Mouse (Mus musculus) forebrain, embryonic 16.5 days (tissue): ENCODE data around the gene Adsl. TPM values are rescaled to one million over a fixed set of nuclear protein-coding genes. Genes with fewer than 3 reads are reported as not detected.

Experiments used
- ATAC-seq: fragments of 200-750 bp; cut with Nextera tagmentation; 2 replicates; pipeline ENCODE4 v1.8.0; 2017; ENCODE audit warnings: mild to moderate bottlenecking, moderate library complexity
- H3K27ac ChIP-seq: fragments of 300-500 bp; sonication (generic); 2 replicates; pipeline ENCODE4 v1.5.1; 2014; ENCODE audit warnings: low read length, control low read depth
- H3K27me3 ChIP-seq: fragments of 300-500 bp; sonication (generic); replicated peaks from 2 replicates; pipeline ENCODE4 v1.6.1; 2014; ENCODE audit warnings: low read length; ENCODE audit not compliant: control insufficient read depth, insufficient read depth
- H3K36me3 ChIP-seq: fragments of 300-500 bp; sonication (generic); 2 replicates; pipeline ENCODE4 v1.6.1; 2014; ENCODE audit not compliant: control insufficient read depth, insufficient read depth
- H3K4me1 ChIP-seq: fragments of 300-500 bp; sonication (generic); replicated peaks from 2 replicates; pipeline ENCODE4 v1.6.1; 2014; ENCODE audit warnings: low read length; ENCODE audit not compliant: control insufficient read depth, insufficient read depth
- H3K4me2 ChIP-seq: fragments of 300-500 bp; sonication (generic); 2 replicates; pipeline ENCODE4 v1.6.1; 2014; ENCODE audit warnings: mild to moderate bottlenecking, low read length, control low read depth
- H3K4me3 ChIP-seq: fragments of 300-500 bp; sonication (generic); replicated peaks from 2 replicates; pipeline ENCODE4 v1.5.1; 2014; ENCODE audit warnings: mild to moderate bottlenecking, low read length, control low read depth
- H3K9ac ChIP-seq: fragments of 300-500 bp; sonication (generic); replicated peaks from 2 replicates; pipeline ENCODE4 v1.6.1; 2014; ENCODE audit warnings: low read depth, low read length, control low read depth
- H3K9me3 ChIP-seq: fragments of 300-500 bp; sonication (generic); 2 replicates; pipeline ENCODE4 v1.6.1; 2016; ENCODE audit warnings: low read length; ENCODE audit not compliant: control insufficient read depth
- WGBS: fragments of 180-500 bp; shearing (Covaris S2); extraction: QIAGEN DNeasy Blood & Tissue Kit; methylation state at CpG from one replicate; pipeline ENCODE4 v1.1.7; 2014; 5-methylcytosine and 5-hydroxymethylcytosine counted together
- polyA plus RNA-seq: library from polyadenylated mRNA; unstranded; fragments of >200 nt; fragmentation: Nextera tagmentation; extraction: Ambion mirVana; gene quantifications from 2 replicates; pipeline ENCODE4 v1.2.1, GENCODE M21; 2015

The Adsl gene
- polyA plus RNA-seq, 1 experiment from 2014 or later, result 112 TPM

GRCm38 (mm10) chr15:80936686-80937085, 11.6 kb upstream of the Adsl start:
- Histone ChIP-seq H3K4me1 (no peaks in the 10 kb centered on the region), H3K27ac (no peak overlapping the region), H3K27me3 (no peaks in the 10 kb centered on the region), H3K4me2 (no peak overlapping the region), H3K36me3 (peaks cover 7% of the 10 kb centered on the region), H3K9me3 (no peaks in the 10 kb centered on the region), H3K4me3 (no peak overlapping the region), H3K9ac (no peak overlapping the region)
- no peak for ATAC-seq
- 71% methylated on average over 3 of the region's 3 CpGs for WGBS

DNA sequence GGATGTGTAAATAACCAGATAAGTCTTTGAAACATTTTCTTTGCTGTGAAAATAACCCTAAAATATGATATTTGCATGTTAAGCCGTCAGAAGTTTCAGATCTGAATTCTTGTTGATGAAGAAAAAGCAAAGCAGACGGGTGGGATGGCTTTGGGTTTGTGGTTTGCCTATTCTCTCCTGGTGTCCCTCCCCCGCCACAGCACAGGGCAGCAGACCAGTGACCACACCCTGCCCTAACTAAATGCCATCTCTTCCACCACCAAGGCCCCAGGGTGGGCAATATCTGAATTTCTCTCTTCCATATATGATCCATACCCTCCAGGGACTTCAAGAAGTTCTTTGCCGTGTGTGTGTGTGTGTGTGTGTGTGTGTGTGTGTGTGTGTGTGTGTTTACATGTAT, 9.7 kb upstream of the Adsl start:
- Histone ChIP-seq H3K4me1 (no peaks in the 10 kb centered on the region), H3K27ac (no peak overlapping the region), H3K9me3 (no peaks in the 10 kb centered on the region), H3K4me3 (no peak overlapping the region), H3K9ac (no peak overlapping the region), H3K27me3 (no peaks in the 10 kb centered on the region), H3K36me3 (peaks cover 3% of the 10 kb centered on the region; the same call in 1 of the 2 replicates), H3K4me2 (no peak overlapping the region)
- ATAC-seq, result no peak
- 89% methylated on average over 4 of the region's 4 CpGs for WGBS

GRCm38 (mm10) chr15:80939401-80939800, 8.9 kb upstream of the Adsl start:
- no peak for ATAC-seq
- no peak overlapping the region for H3K4me3 ChIP-seq
- H3K4me2 ChIP-seq, result no peak overlapping the region
- H3K36me3 ChIP-seq, result 0 out of 2 replicates have a peak, but pooled peaks cover 2% of the 10 kb centered on the region
- no peaks in the 10 kb centered on the region for H3K27me3 ChIP-seq
- no peaks in the 10 kb centered on the region for H3K9me3 ChIP-seq
- 87% methylated on average over 5 of the region's 5 CpGs for WGBS
- no peaks in the 10 kb centered on the region for H3K4me1 ChIP-seq
- H3K27ac ChIP-seq, result no peak overlapping the region
- no peak overlapping the region for H3K9ac ChIP-seq

- Histone ChIP-seq H3K4me1 (no peaks in the 10 kb centered on the region), H3K4me3 (no peak overlapping the region), H3K9ac (no peak overlapping the region), H3K27me3 (no peaks in the 10 kb centered on the region), H3K36me3 (no peaks in the 10 kb centered on the region), H3K27ac (no peak overlapping the region), H3K9me3 (no peaks in the 10 kb centered on the region), H3K4me2 (no peak overlapping the region)
- 78% methylated on average over 6 of the region's 6 CpGs for WGBS
- ATAC-seq, result no peak
Observed at GRCm38 (mm10) chr15:80941468-80942040, 6.7 kb upstream of the Adsl start.

DNA sequence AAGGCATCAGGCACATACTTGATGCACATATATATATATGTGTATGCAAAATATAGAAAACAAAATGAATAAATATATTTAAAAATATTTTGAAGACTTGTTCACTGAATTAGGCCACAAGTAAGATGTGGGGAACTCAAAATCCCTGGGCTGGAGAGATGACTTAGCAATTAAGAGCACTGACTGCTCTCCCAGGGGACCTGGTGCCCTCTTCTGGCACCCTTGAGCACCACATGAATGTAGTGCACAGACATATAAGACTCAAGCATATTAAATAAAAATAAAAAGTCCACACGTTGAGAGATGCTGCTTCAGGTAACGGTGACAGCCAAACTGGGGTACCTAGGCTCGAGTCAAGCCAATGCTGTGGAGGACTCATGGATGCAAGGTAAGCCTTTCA, 2.4 kb upstream of the Adsl start:
- H3K9ac ChIP-seq, result no peak overlapping the region
- peaks cover 12% of the 10 kb centered on the region for H3K4me1 ChIP-seq
- no peak overlapping the region for H3K27ac ChIP-seq
- H3K9me3 ChIP-seq, result no peaks in the 10 kb centered on the region
- H3K27me3 ChIP-seq, result no peaks in the 10 kb centered on the region
- 52% methylated on average over 3 of the region's 3 CpGs for WGBS
- H3K36me3 ChIP-seq, result no peaks in the 10 kb centered on the region
- no peak overlapping the region for H3K4me2 ChIP-seq
- no peak overlapping the region for H3K4me3 ChIP-seq
- ATAC-seq, result no peak

- no peaks in the 10 kb centered on the region for H3K27me3 ChIP-seq
- no peak overlapping the region for H3K27ac ChIP-seq
- peak overlapping the region; percentile 79 for H3K4me2 ChIP-seq
- WGBS, result 56% methylated on average over 4 of the region's 4 CpGs
- H3K36me3 ChIP-seq, result peaks cover 8% of the 10 kb centered on the region
- H3K4me1 ChIP-seq, result peaks cover 12% of the 10 kb centered on the region
- no peak overlapping the region for H3K9ac ChIP-seq
- ATAC-seq, result no peak
- peak overlapping the region; percentile 98 for H3K4me3 ChIP-seq
- no peaks in the 10 kb centered on the region for H3K9me3 ChIP-seq
Observed at GRCm38 (mm10) chr15:80949431-80949830, 1.1 kb downstream of the Adsl start.

DNA sequence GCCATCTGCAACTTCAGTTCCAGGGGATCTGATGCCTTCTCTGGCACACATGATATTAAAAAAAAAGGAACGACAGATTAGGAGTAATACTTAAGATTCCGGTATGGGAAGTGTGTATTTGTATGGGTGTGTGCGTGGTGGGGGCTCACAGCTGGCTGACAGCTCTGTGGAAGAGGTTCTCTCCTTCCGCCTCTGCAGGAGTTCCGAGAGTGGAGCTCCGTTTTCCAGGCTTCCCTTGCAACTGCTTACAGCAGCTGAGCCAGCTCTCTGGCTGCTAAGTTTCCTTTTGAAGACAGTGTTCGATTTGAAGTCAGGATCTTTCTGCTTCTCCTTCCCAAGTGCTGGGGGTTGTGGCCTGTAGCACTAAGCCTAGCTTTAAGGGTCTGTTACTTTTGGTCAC, 1.8 kb downstream of the Adsl start:
- Histone ChIP-seq H3K9ac (no peak overlapping the region), H3K27me3 (no peaks in the 10 kb centered on the region), H3K4me2 (no peak overlapping the region), H3K27ac (no peak overlapping the region), H3K4me3 (no peak overlapping the region), H3K9me3 (no peaks in the 10 kb centered on the region), H3K4me1 (peaks cover 12% of the 10 kb centered on the region), H3K36me3 (peaks cover 8% of the 10 kb centered on the region)
- ATAC-seq, result no peak
- WGBS, result 91% methylated on average over 7 of the region's 7 CpGs

DNA sequence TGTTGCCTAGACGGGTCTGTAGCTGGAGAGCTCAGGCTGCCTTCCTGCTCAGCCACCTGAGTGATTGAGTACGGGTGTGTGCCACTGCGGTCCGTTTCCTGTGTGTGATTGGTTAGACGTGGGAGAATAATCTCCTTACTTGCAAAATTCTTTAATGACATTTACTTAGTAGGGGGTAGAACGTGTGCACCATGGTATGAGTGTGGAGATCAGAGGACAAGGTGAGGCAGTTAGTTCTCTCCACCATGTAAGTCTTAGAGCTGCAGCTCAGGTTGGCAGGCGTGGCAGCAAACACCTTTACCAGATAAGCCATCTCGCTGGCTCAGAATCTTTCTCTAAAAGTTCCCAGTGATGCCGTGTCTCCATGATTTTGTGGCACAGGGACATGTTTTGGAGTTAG, 5.7 kb downstream of the Adsl start:
- Histone ChIP-seq H3K4me2 (no peak overlapping the region), H3K4me3 (no peak overlapping the region), H3K9ac (no peak overlapping the region), H3K27me3 (no peaks in the 10 kb centered on the region), H3K4me1 (peaks cover 11% of the 10 kb centered on the region), H3K36me3 (peaks cover 18% of the 10 kb centered on the region), H3K9me3 (no peaks in the 10 kb centered on the region), H3K27ac (no peak overlapping the region)
- WGBS, result 90% methylated on average over 9 of the region's 9 CpGs
- ATAC-seq, result no peak

GRCm38 (mm10) chr15:80954861-80955260, 6.6 kb downstream of the Adsl start:
- Histone ChIP-seq H3K36me3 (peaks cover 18% of the 10 kb centered on the region), H3K4me3 (no peak overlapping the region), H3K27ac (no peak overlapping the region), H3K9me3 (no peaks in the 10 kb centered on the region), H3K4me1 (peaks cover 2% of the 10 kb centered on the region), H3K9ac (no peak overlapping the region), H3K27me3 (no peaks in the 10 kb centered on the region), H3K4me2 (no peak overlapping the region)
- WGBS, result 50% methylated on average over 3 of the region's 3 CpGs
- no peak for ATAC-seq

GRCm38 (mm10) chr15:80955836-80956438, 7.6 kb downstream of the Adsl start:
- WGBS, result 95% methylated on average over 12 of the region's 12 CpGs
- no peak overlapping the region for H3K4me3 ChIP-seq
- H3K9ac ChIP-seq, result no peak overlapping the region
- H3K4me1 ChIP-seq, result no peaks in the 10 kb centered on the region
- H3K27me3 ChIP-seq, result no peaks in the 10 kb centered on the region
- no peak overlapping the region for H3K4me2 ChIP-seq
- ATAC-seq, result no peak
- H3K36me3 ChIP-seq, result peaks cover 23% of the 10 kb centered on the region
- H3K9me3 ChIP-seq, result no peaks in the 10 kb centered on the region
- no peak overlapping the region for H3K27ac ChIP-seq
